Mouse (Mus musculus) ES-Bruce4 (cell line): ENCODE measurements around the gene Wdr93.

Experiments used
- CTCF ChIP-seq: IDR thresholded peaks from one replicate; pipeline ENCODE4 v1.8.1; 2011; ENCODE audit warnings: low read depth, low read length
- POLR2A ChIP-seq: IDR thresholded peaks from one replicate; pipeline ENCODE4 v1.8.1; 2011; ENCODE audit warnings: low read length; ENCODE audit not compliant: insufficient read depth

DNA sequence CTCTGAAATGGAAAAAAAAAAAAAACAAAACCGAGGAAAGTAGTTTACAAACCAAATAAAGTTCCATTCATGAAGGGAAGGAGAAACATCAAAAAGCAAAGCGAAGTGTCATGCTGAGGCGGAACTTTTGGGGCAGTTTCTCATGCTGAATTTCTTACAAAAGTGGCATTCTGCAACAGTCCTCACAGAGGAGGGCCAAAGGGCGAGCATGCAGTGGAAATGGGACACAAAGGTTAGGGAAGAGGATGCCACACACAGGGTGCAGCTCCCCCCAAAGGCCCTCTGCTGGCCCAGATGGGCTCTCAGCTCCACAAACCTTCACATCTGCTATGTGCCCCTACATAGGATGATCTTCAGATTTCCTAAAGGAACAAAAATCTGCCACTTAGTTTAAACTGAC is 2.7 kb upstream of the Wdr93 start:
- TF ChIP-seq CTCF (no peak), POLR2A (no peak)
